Mouse (Mus musculus) liver, adult 2 months (tissue): ENCODE data around the gene Rpl18.

Source experiments
- CTCF ChIP-seq: fragments of 200-500 bp; IDR thresholded peaks from 2 replicates; pipeline ENCODE4 v1.5.1; 2011; ENCODE audit warnings: low read depth, low read length, control low read depth
- POLR2A ChIP-seq: fragments of 200-500 bp; IDR thresholded peaks from 2 replicates; pipeline ENCODE4 v1.6.1; 2011; ENCODE audit warnings: low read length, control low read depth; ENCODE audit not compliant: insufficient read depth; ENCODE audit errors: extremely low read depth

DNA sequence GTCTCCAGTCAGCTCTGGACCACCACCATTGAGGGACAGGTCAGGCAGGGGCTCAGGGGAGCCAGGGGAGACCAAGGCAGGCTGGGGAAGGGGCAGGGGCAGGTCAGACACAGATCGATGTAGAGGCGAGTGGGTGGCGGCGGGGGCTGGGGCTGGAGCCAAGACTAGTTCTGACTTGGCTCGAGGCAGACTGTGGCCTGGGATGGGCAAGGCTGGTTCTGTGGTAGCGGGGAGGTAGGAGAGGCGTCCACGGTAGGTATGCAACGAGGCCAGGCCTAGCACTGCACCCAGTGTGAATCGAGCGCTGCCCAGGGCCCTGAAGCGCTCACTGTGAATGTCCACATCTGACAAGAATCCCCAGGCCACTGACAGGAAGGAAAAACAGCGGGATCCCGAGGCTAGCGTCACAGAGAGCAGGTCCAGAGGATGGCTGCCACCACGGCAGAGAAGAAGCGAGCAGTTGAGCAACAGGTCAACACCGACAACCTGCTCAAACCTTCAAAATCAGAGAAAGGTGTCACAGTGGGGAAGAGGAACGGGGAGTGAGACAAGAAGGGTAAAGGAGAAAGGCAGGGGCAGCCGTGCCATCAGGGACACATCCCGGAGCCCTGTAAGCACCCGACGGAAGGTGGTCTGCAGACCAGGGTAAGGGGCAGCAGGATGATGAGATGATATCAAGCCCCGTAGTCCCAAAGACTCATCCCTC is 3.8 kb upstream of the Rpl18 start:
- TF ChIP-seq POLR2A (no peak), CTCF (no peak)
